Mouse (Mus musculus) spleen, adult 18-20 months (tissue): ENCODE results near the gene Ccdc134.

ENCODE experiments used
- DNase-seq, 2 experiments: peaks; one replicate each; pipeline ENCODE4 v3.0.0; 2022; ENCODE audit warnings: mixed read lengths in 2 of 2

Ccdc134 gene

GRCm38 (mm10) chr15:82172648-82173047 lies 44.9 kb downstream of the Ccdc134 start:
- no peak for DNase-seq

- no peak for DNase-seq
Observed at GRCm38 (mm10) chr15:82175091-82175490, 47.4 kb downstream of the Ccdc134 start.

- no peak for DNase-seq
Observed at GRCm38 (mm10) chr15:82177743-82178290, 50.1 kb downstream of the Ccdc134 start.

GRCm38 (mm10) chr15:82181131-82181530 lies 53.4 kb downstream of the Ccdc134 start:
- DNase-seq: no peak

- DNase-seq: no peak
Observed at GRCm38 (mm10) chr15:82182311-82182710, 54.6 kb downstream of the Ccdc134 start.

- DNase-seq: no peak
Observed at GRCm38 (mm10) chr15:82183596-82183995, 55.9 kb downstream of the Ccdc134 start.

- DNase-seq: no peak
Observed at GRCm38 (mm10) chr15:82184183-82184582, 56.5 kb downstream of the Ccdc134 start.

GRCm38 (mm10) chr15:82184656-82185055 lies 56.9 kb downstream of the Ccdc134 start:
- no peak for DNase-seq

- DNase-seq: no peak
Observed at GRCm38 (mm10) chr15:82185062-82185783, 57.5 kb downstream of the Ccdc134 start.

GRCm38 (mm10) chr15:82186131-82186530 lies 58.4 kb downstream of the Ccdc134 start:
- no peak for DNase-seq

- peak; percentile 29 to 41 for DNase-seq
Observed at GRCm38 (mm10) chr15:82186931-82187330, 59.2 kb downstream of the Ccdc134 start.

- DNase-seq: no peak
Observed at GRCm38 (mm10) chr15:82187401-82187800, 59.7 kb downstream of the Ccdc134 start.

GRCm38 (mm10) chr15:82187924-82188323 lies 60.2 kb downstream of the Ccdc134 start:
- DNase-seq: no peak

- peak in 1 of 2 experiments; percentile 57 for DNase-seq
Observed at GRCm38 (mm10) chr15:82188481-82189240, 60.9 kb downstream of the Ccdc134 start.
